ENCODE assay signal across 24 mouse cellular contexts in genomic region chr6:100984861-100985260, GRCm38 (mm10).
DNase-seq lines count a peak whose midpoint lies in the region; ATAC-seq and TF ChIP-seq lines count a peak whose summit lies in the region.
"Had no signal": no experiment of that assay in that cellular context is flagged by ENCODE, and none has a peak within 500 bp of the region (broad histone marks: within the 10 kb centered on the region; RNA-seq: fewer than 3 reads in every experiment).

No protein-coding gene starts in this region.

- H3K4me2 ChIP-seq in heart, embryonic 12.5 days, result peak overlapping the region; percentile 18; the same call in 1 of the 2 replicates
- no peak overlapping the region for H3K4me2 ChIP-seq in lung, embryonic 14.5 days
- H3K4me2 ChIP-seq in embryonic facial prominence, embryonic 11.5 days (ENCODE audit: low read depth, low read length), result no peak overlapping the region
- no peak overlapping the region for H3K4me2 ChIP-seq in limb, embryonic 13.5 days (replicated peaks)
- H3K4me2 ChIP-seq: hindbrain, embryonic 15.5 days; limb, embryonic 15.5 days; neural tube, embryonic 12.5 days had no signal

- H3K36me3 ChIP-seq in heart, embryonic 12.5 days, result no peaks in the 10 kb centered on the region
- no peaks in the 10 kb centered on the region for H3K36me3 ChIP-seq in lung, embryonic 14.5 days (ENCODE audit: insufficient read depth)
- H3K36me3 ChIP-seq in embryonic facial prominence, embryonic 11.5 days (replicated peaks; ENCODE audit: control insufficient read depth, insufficient read depth, low read depth, low read length), result no peaks in the 10 kb centered on the region
- no peaks in the 10 kb centered on the region for H3K36me3 ChIP-seq in limb, embryonic 13.5 days
- H3K36me3 ChIP-seq: G1E; hindbrain, embryonic 15.5 days; limb, embryonic 15.5 days; neural tube, embryonic 12.5 days had no signal

- H3K9ac ChIP-seq in heart, embryonic 12.5 days, result no peak overlapping the region
- H3K9ac ChIP-seq in lung, embryonic 14.5 days, result no peak overlapping the region
- no peak overlapping the region for H3K9ac ChIP-seq in embryonic facial prominence, embryonic 11.5 days (replicated peaks; ENCODE audit: low read length)
- H3K9ac ChIP-seq in limb, embryonic 13.5 days, result 0 out of 2 replicates have a peak overlapping the region, but pooled peaks have one; percentile 2
- H3K9ac ChIP-seq: forebrain, postnatal 0 days; hindbrain, embryonic 15.5 days; limb, embryonic 15.5 days; liver, embryonic 14.5 days; neural tube, embryonic 12.5 days had no signal

- H3K27me3 ChIP-seq in heart, embryonic 12.5 days (replicated peaks), result no peaks in the 10 kb centered on the region
- no peaks in the 10 kb centered on the region for H3K27me3 ChIP-seq in lung, embryonic 14.5 days (ENCODE audit: insufficient read depth, low read length)
- H3K27me3 ChIP-seq in embryonic facial prominence, embryonic 11.5 days (ENCODE audit: control insufficient read depth, insufficient read depth, low read length), result no peaks in the 10 kb centered on the region
- H3K27me3 ChIP-seq in limb, embryonic 13.5 days, result no peaks in the 10 kb centered on the region
- H3K27me3 ChIP-seq: hindbrain, embryonic 15.5 days; limb, embryonic 15.5 days; neural tube, embryonic 12.5 days had no signal

- no peak for DNase-seq in heart, adult 9 months (ENCODE audit: low spot score in 2 of 2)
- peak; percentile 52 for DNase-seq in lung, embryonic 14.5 days
- DNase-seq in lung, adult 2 months, result no peak
- peak; percentile 28 for DNase-seq in embryonic facial prominence, embryonic 11.5 days (ENCODE audit: low spot score)
- no peak for DNase-seq in spleen, postnatal 14 days (ENCODE audit: low spot score in 2 of 2)
- DNase-seq: adrenal gland, adult 2 months; cerebellum, adult 11 months; cerebellum, adult 9-11 months; forebrain, postnatal 0 days; gastrocnemius, postnatal 14 days; kidney, adult 2 months; kidney, postnatal 36 days; layer of hippocampus, postnatal 36 days; midbrain, embryonic 14.5 days; right cerebral cortex, postnatal 14 days; thymus, postnatal 25 days had no signal

- TF ChIP-seq CTCF in lung, embryonic 14.5 days (IDR thresholded peaks at IDR 0.05; ENCODE audit: low read depth), result no peak
- TF ChIP-seq CTCF in lung, adult 2 months (IDR thresholded peaks at IDR 0.05; ENCODE audit: insufficient read depth, low read length), result no peak

- no peaks in the 10 kb centered on the region for H3K9me3 ChIP-seq in heart, embryonic 12.5 days (replicated peaks)
- H3K9me3 ChIP-seq in lung, embryonic 14.5 days (ENCODE audit: low read depth, low read length), result no peaks in the 10 kb centered on the region
- H3K9me3 ChIP-seq in embryonic facial prominence, embryonic 11.5 days (replicated peaks; ENCODE audit: control insufficient read depth, low read length), result no peaks in the 10 kb centered on the region
- no peaks in the 10 kb centered on the region for H3K9me3 ChIP-seq in limb, embryonic 13.5 days
- H3K9me3 ChIP-seq: hindbrain, embryonic 15.5 days; limb, embryonic 15.5 days; neural tube, embryonic 12.5 days had no signal

- 28% methylated on average over 7 of the region's 7 CpGs for WGBS in heart, embryonic 12.5 days
- WGBS in lung, embryonic 14.5 days, result 16% methylated on average over 7 of the region's 7 CpGs
- 21% methylated on average over 7 of the region's 7 CpGs for WGBS in lung, adult 2 months
- WGBS in embryonic facial prominence, embryonic 11.5 days, result 43% methylated on average over 7 of the region's 7 CpGs
- 28% methylated on average over 7 of the region's 7 CpGs for WGBS in limb, embryonic 13.5 days

- H3K4me3 ChIP-seq in heart, embryonic 12.5 days, result no peak overlapping the region
- no peak overlapping the region for H3K4me3 ChIP-seq in lung, embryonic 14.5 days (ENCODE audit: low read depth, low read length)
- no peak overlapping the region for H3K4me3 ChIP-seq in lung, adult 2 months (replicated peaks; ENCODE audit: extremely low read depth, low read depth, low read length)
- no peak overlapping the region for H3K4me3 ChIP-seq in embryonic facial prominence, embryonic 11.5 days (ENCODE audit: low read depth, low read length)
- H3K4me3 ChIP-seq in limb, embryonic 13.5 days, result no peak overlapping the region
- H3K4me3 ChIP-seq: hindbrain, embryonic 15.5 days; limb, embryonic 15.5 days; neural tube, embryonic 12.5 days had no signal

- no peak for ATAC-seq in heart, embryonic 12.5 days (ENCODE audit: insufficient number of reproducible peaks, low FRiP score)
- ATAC-seq in lung, embryonic 14.5 days (ENCODE audit: insufficient read depth), result peak; percentile 29; the same call in 1 of the 2 replicates
- ATAC-seq in embryonic facial prominence, embryonic 11.5 days (replicated peaks; ENCODE audit: insufficient number of reproducible peaks, low FRiP score, low TSS enrichment, low read depth), result no peak
- no peak for ATAC-seq in limb, embryonic 13.5 days (ENCODE audit: low FRiP score, low read depth)
- ATAC-seq: forebrain, postnatal 0 days; Patski had no signal

- no peak for TF ChIP-seq POLR2A in lung, adult 2 months (IDR thresholded peaks at IDR 0.05; ENCODE audit: borderline replicate concordance, extremely low read depth, low read depth, low read length)

- peaks cover 16% of the 10 kb centered on the region; the same call in 1 of the 2 replicates for H3K4me1 ChIP-seq in heart, embryonic 12.5 days (replicated peaks)
- 0 out of 2 replicates have a peak, but pooled peaks cover 7% of the 10 kb centered on the region for H3K4me1 ChIP-seq in lung, embryonic 14.5 days (ENCODE audit: insufficient read depth)
- H3K4me1 ChIP-seq in lung, adult 2 months (ENCODE audit: control insufficient read depth, insufficient read depth, low read length), result no peaks in the 10 kb centered on the region
- H3K4me1 ChIP-seq in embryonic facial prominence, embryonic 11.5 days (ENCODE audit: control insufficient read depth, insufficient read depth, low read length), result no peaks in the 10 kb centered on the region
- H3K4me1 ChIP-seq in limb, embryonic 13.5 days, result peaks cover 30% of the 10 kb centered on the region
- H3K4me1 ChIP-seq: hindbrain, embryonic 15.5 days; neural tube, embryonic 12.5 days had no signal

- no peak overlapping the region for H3K27ac ChIP-seq in heart, embryonic 12.5 days (ENCODE audit: poor library complexity, severe bottlenecking)
- no peak overlapping the region for H3K27ac ChIP-seq in lung, embryonic 14.5 days (ENCODE audit: low read depth)
- H3K27ac ChIP-seq in embryonic facial prominence, embryonic 11.5 days (replicated peaks; ENCODE audit: low read depth, low read length), result peak overlapping the region; percentile 59; the same call in 1 of the 2 replicates
- H3K27ac ChIP-seq in limb, embryonic 13.5 days, result peak overlapping the region; percentile 84
- H3K27ac ChIP-seq: hindbrain, embryonic 15.5 days; liver, embryonic 14.5 days; neural tube, embryonic 12.5 days had no signal

Comparison
In these comparisons a context has a peak if more than half of its experiments do, and no peak if none do; other contexts are left out.
1. DNase-seq: peak in lung, embryonic 14.5 days (single experiment) and embryonic facial prominence, embryonic 11.5 days (single experiment); none in heart, adult 9 months (0 of 2), lung, adult 2 months (single experiment) and spleen, postnatal 14 days (0 of 2).
2. H3K27ac ChIP-seq: peak in embryonic facial prominence, embryonic 11.5 days (single experiment) and limb, embryonic 13.5 days (single experiment); none in heart, embryonic 12.5 days (single experiment) and lung, embryonic 14.5 days (single experiment).